Mouse (Mus musculus): ENCODE results near the gene Tesk2.

- no peak for TF ChIP-seq GATA1 (IDR thresholded peaks at IDR 0.05; ENCODE audit: borderline replicate concordance, low read length)
- no peak for TF ChIP-seq FLI1 (IDR thresholded peaks at IDR 0.05; ENCODE audit: low read length)
Observed at GRCm38 (mm10) chr4:116787985-116788760, 67.4 kb downstream of the Tesk2 start.
